ENCODE assay signal across 19 mouse cellular contexts in genomic region chr4:21793631-21794030, GRCm38 (mm10). TPM values are rescaled to one million over a fixed set of nuclear protein-coding genes. Genes with fewer than 3 reads are reported as not detected.
DNase-seq lines count a peak whose midpoint lies in the region; ATAC-seq lines count a peak whose summit lies in the region.
"Had no signal": no experiment of that assay in that cellular context is flagged by ENCODE, and none has a peak within 500 bp of the region (broad histone marks: within the 10 kb centered on the region; RNA-seq: fewer than 3 reads in every experiment).

No protein-coding gene starts in this region.

- H3K36me3 ChIP-seq in hindbrain, embryonic 13.5 days, result peaks cover 32% of the 10 kb centered on the region
- peaks cover 25% of the 10 kb centered on the region for H3K36me3 ChIP-seq in hindbrain, embryonic 14.5 days (replicated peaks; ENCODE audit: control insufficient read depth, insufficient read depth)
- H3K36me3 ChIP-seq in neural tube, embryonic 14.5 days (ENCODE audit: control insufficient read depth, insufficient read depth, low read length), result 0 out of 2 replicates have a peak, but pooled peaks cover 1% of the 10 kb centered on the region

- H3K9me3 ChIP-seq in hindbrain, embryonic 13.5 days, result no peaks in the 10 kb centered on the region
- no peaks in the 10 kb centered on the region for H3K9me3 ChIP-seq in hindbrain, embryonic 14.5 days (ENCODE audit: control insufficient read depth, low read length)
- H3K9me3 ChIP-seq in neural tube, embryonic 14.5 days (ENCODE audit: control insufficient read depth, low read length), result no peaks in the 10 kb centered on the region
- H3K9me3 ChIP-seq: embryonic facial prominence, embryonic 15.5 days; heart, embryonic 13.5 days; midbrain, embryonic 13.5 days had no signal

- WGBS in hindbrain, embryonic 13.5 days, result 48% methylated on average over 3 of the region's 3 CpGs
- 53% methylated on average over 3 of the region's 3 CpGs for WGBS in hindbrain, embryonic 14.5 days
- 31% methylated on average over 3 of the region's 3 CpGs for WGBS in neural tube, embryonic 14.5 days

- no peak overlapping the region for H3K4me2 ChIP-seq in hindbrain, embryonic 13.5 days
- H3K4me2 ChIP-seq in hindbrain, embryonic 14.5 days (replicated peaks), result no peak overlapping the region
- H3K4me2 ChIP-seq in neural tube, embryonic 14.5 days (ENCODE audit: low read depth, low read length), result no peak overlapping the region
- H3K4me2 ChIP-seq: embryonic facial prominence, embryonic 15.5 days; heart, embryonic 13.5 days; midbrain, embryonic 13.5 days had no signal

- no peak overlapping the region for H3K4me3 ChIP-seq in hindbrain, embryonic 13.5 days
- H3K4me3 ChIP-seq in hindbrain, embryonic 14.5 days (replicated peaks; ENCODE audit: low read length), result no peak overlapping the region
- H3K4me3 ChIP-seq in neural tube, embryonic 14.5 days (ENCODE audit: low read depth, low read length), result no peak overlapping the region
- H3K4me3 ChIP-seq: embryonic facial prominence, embryonic 15.5 days; heart, embryonic 13.5 days; midbrain, embryonic 13.5 days had no signal

- no peak for DNase-seq in cerebellum, adult 9-11 months
- no peak for DNase-seq in hindbrain, embryonic 14.5 days (ENCODE audit: low spot score)
- peak; percentile 20 for DNase-seq in forelimb bud, embryonic 11.5 days (ENCODE audit: low read depth, low spot score)
- DNase-seq in thymus, postnatal 14 days, result no peak
- no peak for DNase-seq in lung, postnatal 25 days (ENCODE audit: low spot score)
- DNase-seq: adrenal gland, postnatal 10 days; kidney, adult 18-20 months; kidney, postnatal 14 days; liver; lung, adult 2 months; right cerebral cortex, postnatal 4 days had no signal

- H3K27me3 ChIP-seq in hindbrain, embryonic 13.5 days, result no peaks in the 10 kb centered on the region
- no peaks in the 10 kb centered on the region for H3K27me3 ChIP-seq in hindbrain, embryonic 14.5 days (ENCODE audit: control insufficient read depth, insufficient read depth, low read length)
- no peaks in the 10 kb centered on the region for H3K27me3 ChIP-seq in neural tube, embryonic 14.5 days (ENCODE audit: control insufficient read depth, insufficient read depth, low read length)
- H3K27me3 ChIP-seq: CH12.LX; embryonic facial prominence, embryonic 15.5 days; heart, embryonic 13.5 days; midbrain, embryonic 13.5 days had no signal

- H3K27ac ChIP-seq in hindbrain, embryonic 13.5 days, result no peak overlapping the region
- H3K27ac ChIP-seq in hindbrain, embryonic 14.5 days, result no peak overlapping the region
- no peak overlapping the region for H3K27ac ChIP-seq in neural tube, embryonic 14.5 days (ENCODE audit: low read depth, low read length)
- H3K27ac ChIP-seq: embryonic facial prominence, embryonic 15.5 days; heart, embryonic 13.5 days; macrophage; midbrain, embryonic 13.5 days had no signal

- H3K4me1 ChIP-seq in hindbrain, embryonic 13.5 days (replicated peaks), result no peaks in the 10 kb centered on the region
- H3K4me1 ChIP-seq in hindbrain, embryonic 14.5 days (replicated peaks; ENCODE audit: control insufficient read depth, insufficient read depth, low read length), result no peaks in the 10 kb centered on the region
- no peaks in the 10 kb centered on the region for H3K4me1 ChIP-seq in neural tube, embryonic 14.5 days (ENCODE audit: control insufficient read depth, insufficient read depth, low read length)
- H3K4me1 ChIP-seq: embryonic facial prominence, embryonic 15.5 days; midbrain, embryonic 13.5 days had no signal

- ATAC-seq in cerebellum, adult (ENCODE audit: insufficient number of reproducible peaks, low FRiP score, low TSS enrichment), result peak; percentile 66; the same call in 1 of the 2 replicates
- ATAC-seq in hindbrain, embryonic 13.5 days (ENCODE audit: low FRiP score), result peak; percentile 83
- no peak; the same call in 1 of the 2 replicates for ATAC-seq in hindbrain, embryonic 14.5 days (ENCODE audit: low FRiP score)
- ATAC-seq in neural tube, embryonic 14.5 days (ENCODE audit: low read depth), result peak; percentile 78; the same call in 1 of the 2 replicates
- ATAC-seq: midbrain, embryonic 13.5 days had no signal

- H3K9ac ChIP-seq in hindbrain, embryonic 13.5 days, result no peak overlapping the region
- no peak overlapping the region for H3K9ac ChIP-seq in hindbrain, embryonic 14.5 days
- no peak overlapping the region for H3K9ac ChIP-seq in neural tube, embryonic 14.5 days (replicated peaks; ENCODE audit: low read depth, low read length)
- H3K9ac ChIP-seq: embryonic facial prominence, embryonic 15.5 days; heart, embryonic 13.5 days; midbrain, embryonic 13.5 days had no signal

RNA-seq across cellular contexts. Expression of gene Tstd3, which starts 26.6 kb away (rescaled TPM):
- polyA plus RNA-seq in hindbrain, embryonic 13.5 days (2015; fragmentation: Nextera tagmentation; extraction: Ambion mirVana), result 25.9 and 27.1 TPM in 2 replicates
- 23.8 and 25.2 TPM in 2 replicates for polyA plus RNA-seq in hindbrain, embryonic 14.5 days (2014; fragmentation: Nextera tagmentation; extraction: Ambion mirVana)
- polyA plus RNA-seq in neural tube, embryonic 14.5 days (2014; fragmentation: Nextera tagmentation; extraction: Ambion mirVana), result 22.4 and 25.3 TPM in 2 replicates

RNA-seq across cellular contexts. Expression of gene Usp45, which starts 26.7 kb away (rescaled TPM):
- 7.6 and 8.2 TPM in 2 replicates for polyA plus RNA-seq in hindbrain, embryonic 13.5 days (2015; fragmentation: Nextera tagmentation; extraction: Ambion mirVana)
- polyA plus RNA-seq in hindbrain, embryonic 14.5 days (2014; fragmentation: Nextera tagmentation; extraction: Ambion mirVana), result 8.2 and 8.5 TPM in 2 replicates
- polyA plus RNA-seq in neural tube, embryonic 14.5 days (2014; fragmentation: Nextera tagmentation; extraction: Ambion mirVana), result 7.3 and 9.6 TPM in 2 replicates

RNA-seq across cellular contexts. Expression of gene Pnisr, which starts 53.8 kb away (rescaled TPM):
- polyA plus RNA-seq in hindbrain, embryonic 13.5 days (2015; fragmentation: Nextera tagmentation; extraction: Ambion mirVana), result 195 and 201 TPM in 2 replicates
- polyA plus RNA-seq in hindbrain, embryonic 14.5 days (2014; fragmentation: Nextera tagmentation; extraction: Ambion mirVana), result 155 and 166 TPM in 2 replicates
- polyA plus RNA-seq in neural tube, embryonic 14.5 days (2014; fragmentation: Nextera tagmentation; extraction: Ambion mirVana), result 194 and 225 TPM in 2 replicates
